Mouse (Mus musculus) adrenal gland, postnatal 0 days (tissue): Measurements from ENCODE around the gene Alg10b. TPM values are rescaled to one million over a fixed set of nuclear protein-coding genes. Genes with fewer than 3 reads are reported as not detected.

Experiments used
- microRNA-seq: library from miRNA; unstranded; fragments of <30 nt; microRNA quantifications from one replicate; pipeline ENCODE4, GENCODE M21; 2016; ENCODE audit warnings: borderline replicate concordance; ENCODE audit not compliant: insufficient number of aligned reads
- polyA plus RNA-seq: library from polyadenylated mRNA; unstranded; fragments of >200 nt; fragmentation: Nextera tagmentation; extraction: Ambion mirVana; gene quantifications from 2 replicates; pipeline ENCODE4 v1.2.1, GENCODE M21; 2015

The Alg10b gene
- 13.6 and 15.4 TPM in 2 replicates for polyA plus RNA-seq

DNA sequence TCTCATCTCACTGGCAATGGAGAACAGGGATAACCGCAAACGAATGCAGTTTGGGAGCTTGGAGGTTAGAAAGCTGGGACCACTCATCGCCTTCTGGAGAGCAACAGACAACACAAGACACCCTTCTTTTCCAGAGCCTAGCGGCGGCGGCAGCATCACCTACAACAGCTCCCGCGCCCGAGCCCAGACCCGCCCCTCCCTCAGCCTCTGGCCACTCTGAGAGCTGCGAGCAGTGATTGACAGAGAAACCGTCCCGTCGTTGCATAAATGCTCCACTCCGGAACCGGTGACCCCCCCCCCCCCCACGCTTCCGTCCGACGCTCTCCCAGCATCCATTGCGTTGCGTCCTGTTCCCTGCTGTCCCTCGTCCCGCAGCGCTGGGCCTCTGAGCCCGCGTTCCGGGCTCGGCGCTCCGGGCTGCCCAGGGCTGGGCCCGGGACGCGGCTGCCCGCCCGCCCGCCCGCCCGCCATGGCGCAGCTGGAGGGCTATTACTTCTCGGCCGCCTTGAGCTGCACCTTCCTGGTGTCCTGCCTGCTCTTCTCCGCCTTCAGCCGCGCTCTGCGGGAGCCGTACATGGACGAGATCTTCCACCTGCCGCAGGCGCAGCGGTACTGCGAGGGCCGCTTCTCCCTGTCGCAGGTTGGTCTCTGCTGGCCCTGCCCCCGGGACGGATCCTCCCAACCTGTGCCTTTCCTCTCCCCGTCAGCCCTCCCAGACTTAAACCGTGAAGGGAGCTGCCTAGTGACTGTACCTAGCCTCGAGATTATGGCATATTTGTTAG is at the start of gene Alg10b:
TSS of gene Alg10b (plus strand) at position 343 of the 782 bp plus-strand sequence.

Small RNAs within 50 kb of the gene (microRNA-seq; reads per million reads assigned to microRNA genes)
- gene Mir7648, result not detected
